Mouse (Mus musculus): ENCODE measurements at regions not wholly inside any gene's neighbourhood (a gene's known extent, or its start where the extent isn't known, plus 50 kb on each side); places are given as distances from the start of the nearest gene placed in this dataset.

- DNase-seq = no peak
These were observed 178.0 kb upstream of the Steap4 start for GRCm38 (mm10) chr5:7782235-7782634.

GRCm38 (mm10) chr5:7788406-7788805, 171.9 kb upstream of the Steap4 start:
- DNase-seq = no peak

GRCm38 (mm10) chr5:7789126-7789525, 171.1 kb upstream of the Steap4 start:
- DNase-seq = no peak

- peak; percentile 11 for DNase-seq
These were observed 139.7 kb upstream of the Steap4 start for GRCm38 (mm10) chr5:7820592-7820991.

- no peak for DNase-seq
These were observed 138.6 kb upstream of the Steap4 start for GRCm38 (mm10) chr5:7821700-7822099.

- no peak for DNase-seq
These were observed 130.6 kb upstream of the Steap4 start for GRCm38 (mm10) chr5:7829618-7830017.

- no peak for DNase-seq
These were observed 126.4 kb upstream of the Steap4 start for GRCm38 (mm10) chr5:7833812-7834211.

- DNase-seq = no peak
These were observed 97.2 kb upstream of the Steap4 start for GRCm38 (mm10) chr5:7863047-7863446.

- no peak for DNase-seq
These were observed 94.1 kb upstream of the Steap4 start for GRCm38 (mm10) chr5:7866041-7866641.

- DNase-seq = no peak
These were observed 60.7 kb upstream of the Steap4 start for GRCm38 (mm10) chr5:7899537-7899936.
